20 mouse cellular contexts compared by ENCODE assay signal in genomic region chr4:88336753-88337152, GRCm38 (mm10).
A peak's percentile ranks its signal among the peaks of the same experiment; 100 is the strongest.
DNase-seq lines count a peak whose midpoint lies in the region; ATAC-seq lines count a peak whose summit lies in the region.
"Had no signal": no experiment of that assay in that cellular context is flagged by ENCODE, and none has a peak within 500 bp of the region (broad histone marks: within the 10 kb centered on the region; RNA-seq: fewer than 3 reads in every experiment).

No protein-coding gene starts in this region.

- ATAC-seq in frontal cortex, adult (ENCODE audit: low TSS enrichment) = peak; percentile 41; the same call in 1 of the 2 replicates
- ATAC-seq in megakaryocyte-erythroid progenitor cell, adult 5-6 weeks (replicated peaks; ENCODE audit: low FRiP score, low TSS enrichment, poor library complexity, severe bottlenecking) = peak; percentile 98
- ATAC-seq: hindbrain, embryonic 16.5 days; intestine, embryonic 16.5 days had no signal

- DNase-seq in frontal cortex, postnatal 14 days (ENCODE audit: low spot score in 2 of 2) = no peak
- peak; percentile 41 for DNase-seq in Muller cell, postnatal 12 days (ENCODE audit: inconsistent ontology term)
- DNase-seq in gonadal fat pad, adult 2 months (ENCODE audit: low read depth) = peak; percentile 79
- no peak for DNase-seq in urinary bladder, adult 2 months (ENCODE audit: low spot score)
- no peak for DNase-seq in adrenal gland, postnatal 14 days
- no peak for DNase-seq in ovary, postnatal 14 days (ENCODE audit: low spot score)
- DNase-seq: adrenal gland, postnatal 25 days; B cell, adult 2 months; cerebellum, adult 11 months; cerebellum, postnatal 10 days; kidney, adult 9 months; kidney, postnatal 14 days; layer of hippocampus, postnatal 36 days; lung, embryonic 14.5 days; lung, postnatal 4 days; thymus, adult 2 months had no signal

Comparison
In these comparisons a context has a peak if more than half of its experiments do, and no peak if none do; other contexts are left out.
1. DNase-seq: peak in Muller cell, postnatal 12 days (single experiment) and gonadal fat pad, adult 2 months (single experiment); none in frontal cortex, postnatal 14 days (0 of 2), urinary bladder, adult 2 months (single experiment), adrenal gland, postnatal 14 days (single experiment) and ovary, postnatal 14 days (single experiment).